Mouse (Mus musculus) small intestine, adult 2 months (tissue): Measurements from ENCODE around the gene Mrpl18.
A peak's percentile ranks its signal among the peaks of the same experiment; 100 is the strongest.

ENCODE experiments used
- CTCF ChIP-seq: fragments of 200-500 bp; IDR thresholded peaks from 2 replicates; pipeline ENCODE4 v1.5.1; 2012; ENCODE audit warnings: low read depth, mild to moderate bottlenecking, control low read depth, inconsistent platforms, low read length, moderate library complexity, mixed read lengths; ENCODE audit not compliant: insufficient replicate concordance, insufficient read length; ENCODE audit errors: extremely low read depth
- POLR2A ChIP-seq: fragments of 200-500 bp; IDR thresholded peaks from 2 replicates; pipeline ENCODE4 v1.6.1; 2012; ENCODE audit warnings: low read depth, mild to moderate bottlenecking, control low read depth, inconsistent platforms, low read length, moderate library complexity

DNA sequence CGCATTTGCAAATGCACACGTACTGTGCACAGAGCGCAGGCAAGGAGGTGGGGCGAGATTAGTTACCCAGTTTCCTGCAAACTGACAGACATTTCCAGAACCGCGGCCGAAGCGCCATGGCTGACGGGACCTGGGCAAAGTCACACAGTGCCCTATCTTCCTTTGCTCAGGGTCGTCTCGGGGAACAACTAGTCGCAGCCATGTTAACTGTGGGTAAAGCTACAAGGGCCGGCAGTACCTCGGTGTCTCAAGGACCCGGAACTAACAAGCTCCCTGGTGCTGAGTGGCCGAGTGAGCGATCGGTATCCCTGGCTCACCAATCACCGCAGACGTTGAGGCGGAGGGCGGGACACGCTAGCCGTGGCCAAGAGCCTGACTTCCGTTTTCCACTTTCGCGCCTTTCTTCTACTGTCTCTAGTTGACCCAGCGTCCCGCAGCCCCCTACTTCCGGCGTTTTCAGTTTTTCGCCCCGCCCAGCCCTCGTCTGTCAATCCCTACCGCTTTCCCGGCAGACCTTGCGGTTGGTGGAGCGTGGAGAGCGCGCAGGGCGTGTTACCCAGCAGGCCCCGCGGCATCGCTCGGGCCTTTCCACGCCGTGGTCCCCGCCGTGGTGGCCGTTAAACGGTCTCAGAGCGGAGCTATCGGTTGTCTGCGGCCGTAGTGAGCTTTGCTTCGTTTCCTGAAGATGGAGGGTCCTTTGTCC lies at the start of gene Mrpl18:
- peak; percentile 60 for TF ChIP-seq POLR2A
- TF ChIP-seq CTCF: no peak
